Mouse (Mus musculus) embryo, embryonic 9.5 days (tissue): ENCODE data around the gene Clpx.
A peak's percentile ranks its signal among the peaks of the same experiment; 100 is the strongest.
"Not testable (repeated sequence)": the region's sequence is repeated elsewhere in the genome, so short reads cannot be mapped to it uniquely, and the experiment has no call there.

Source experiments
- DNase-seq: peaks from one replicate; pipeline ENCODE4 v3.0.0-alpha.2; 2017; ENCODE audit errors: extremely low spot score

Clpx gene

DNA sequence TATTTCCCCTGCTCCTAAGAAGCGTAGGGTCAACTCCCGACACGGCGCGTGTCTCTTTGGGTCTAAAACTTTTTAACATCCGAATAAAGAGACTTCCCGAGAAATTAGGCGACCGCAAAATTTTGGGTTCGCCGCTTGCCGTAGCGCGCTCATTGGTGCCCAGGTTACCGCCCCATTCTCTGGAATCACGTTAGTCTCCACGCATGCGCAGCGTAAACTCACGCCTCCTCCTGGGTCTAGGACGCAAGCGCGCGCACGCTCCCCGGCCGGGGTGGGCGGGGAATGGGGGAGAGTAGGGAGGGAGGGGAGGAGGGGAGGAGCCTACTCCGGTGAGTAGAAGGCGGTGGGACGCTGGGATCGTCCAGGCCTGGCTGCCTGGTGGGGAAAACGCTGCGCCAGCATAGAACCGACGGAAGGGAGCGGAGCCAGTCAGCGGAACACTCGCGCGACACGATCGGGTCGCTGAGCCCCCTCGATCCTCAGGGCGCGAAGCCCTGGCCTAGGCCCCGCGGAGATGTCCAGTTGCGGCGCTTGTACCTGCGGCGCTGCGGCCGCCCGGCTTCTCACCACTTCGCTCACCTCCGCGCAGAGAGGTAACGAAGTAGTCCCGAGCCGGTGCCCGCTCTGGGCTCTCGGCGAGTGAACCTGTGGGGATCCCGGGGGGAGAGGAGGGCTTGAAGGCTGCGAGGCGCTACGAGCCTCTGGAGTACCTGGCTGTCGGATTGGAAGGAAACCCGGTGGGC, at the start of gene Clpx:
Clpx (plus strand) TSS at position 288 of the 743 bp plus-strand sequence.
- peak; percentile 99 for DNase-seq

DNA sequence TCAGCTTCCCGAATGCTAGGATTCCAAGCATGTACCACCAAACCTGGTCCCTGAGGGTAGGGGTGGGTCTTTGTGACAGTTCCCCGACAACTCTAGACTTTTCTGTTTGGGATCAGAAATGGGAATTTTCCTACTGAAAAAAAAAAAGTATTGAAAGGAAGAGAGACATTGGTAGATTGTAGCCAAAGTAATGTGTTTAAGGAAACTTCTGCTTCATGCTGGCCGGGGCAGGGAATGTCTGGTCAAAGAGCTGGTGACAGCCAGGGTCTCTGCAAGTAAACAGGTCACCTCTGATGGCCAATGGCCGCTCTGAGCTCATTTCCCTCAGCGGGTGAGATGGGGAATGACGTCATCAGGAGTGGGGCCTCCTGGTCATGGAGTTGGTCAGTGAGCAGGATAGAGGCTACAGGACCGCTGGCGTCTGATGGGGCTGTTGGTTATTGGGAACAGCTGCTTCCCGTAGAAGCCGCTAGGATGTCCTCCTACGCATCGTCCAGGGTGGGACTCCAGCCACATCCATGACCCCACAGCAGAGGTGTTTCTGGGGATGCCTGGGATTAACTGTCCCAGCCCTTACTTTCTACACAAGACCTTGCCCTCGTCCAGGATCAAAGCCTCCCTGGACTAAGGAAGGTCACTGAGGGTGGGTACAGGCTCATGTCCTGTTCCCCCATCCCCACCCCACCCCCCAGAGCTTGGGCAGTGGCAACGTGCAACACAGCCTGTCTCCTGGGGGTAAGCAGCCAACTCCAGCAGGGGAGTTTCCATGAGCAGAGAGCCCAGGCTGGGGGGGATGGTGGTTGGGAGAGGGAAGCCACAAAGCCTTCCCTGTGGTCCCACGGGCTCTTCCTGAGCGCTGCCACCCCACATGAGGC, 46.3 kb upstream of the Clpx start:
- DNase-seq = no peak

DNA sequence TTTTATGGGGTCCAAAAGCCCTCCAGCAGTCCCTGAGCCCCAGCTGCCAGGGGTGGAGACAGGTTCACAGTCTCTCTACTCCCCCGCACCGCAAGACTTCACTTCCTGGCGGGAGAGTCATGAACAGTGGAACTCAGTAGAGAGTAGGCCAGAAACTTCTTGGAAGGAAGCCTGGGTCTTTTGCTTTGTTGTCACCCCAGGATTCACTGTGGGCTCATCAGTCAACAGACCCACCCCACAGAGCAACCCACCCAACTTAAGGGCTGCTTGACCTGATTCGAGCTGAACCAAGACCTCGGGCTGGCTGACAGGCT, 45.7 kb upstream of the Clpx start:
- DNase-seq = no peak

DNA sequence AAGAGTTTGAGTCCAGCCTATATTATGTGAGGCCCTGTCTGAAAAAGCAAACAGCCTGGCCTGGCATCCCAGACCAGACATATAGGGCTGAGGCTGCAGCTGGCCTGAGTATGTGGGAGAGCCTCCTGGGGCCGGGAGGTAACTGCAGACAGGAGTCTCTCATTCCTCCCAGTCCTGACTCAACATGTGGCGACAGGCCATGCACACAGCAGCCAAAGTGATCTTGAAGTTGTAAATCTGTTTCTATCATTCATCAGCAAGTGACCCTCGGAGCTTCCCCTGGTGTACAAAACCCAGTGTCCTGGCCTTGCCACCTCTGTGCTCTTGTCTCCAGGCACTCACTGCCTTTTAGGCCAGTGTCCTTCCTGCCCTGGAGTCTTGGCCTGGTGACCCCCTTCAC, 42.0 kb upstream of the Clpx start:
- DNase-seq = no peak

DNA sequence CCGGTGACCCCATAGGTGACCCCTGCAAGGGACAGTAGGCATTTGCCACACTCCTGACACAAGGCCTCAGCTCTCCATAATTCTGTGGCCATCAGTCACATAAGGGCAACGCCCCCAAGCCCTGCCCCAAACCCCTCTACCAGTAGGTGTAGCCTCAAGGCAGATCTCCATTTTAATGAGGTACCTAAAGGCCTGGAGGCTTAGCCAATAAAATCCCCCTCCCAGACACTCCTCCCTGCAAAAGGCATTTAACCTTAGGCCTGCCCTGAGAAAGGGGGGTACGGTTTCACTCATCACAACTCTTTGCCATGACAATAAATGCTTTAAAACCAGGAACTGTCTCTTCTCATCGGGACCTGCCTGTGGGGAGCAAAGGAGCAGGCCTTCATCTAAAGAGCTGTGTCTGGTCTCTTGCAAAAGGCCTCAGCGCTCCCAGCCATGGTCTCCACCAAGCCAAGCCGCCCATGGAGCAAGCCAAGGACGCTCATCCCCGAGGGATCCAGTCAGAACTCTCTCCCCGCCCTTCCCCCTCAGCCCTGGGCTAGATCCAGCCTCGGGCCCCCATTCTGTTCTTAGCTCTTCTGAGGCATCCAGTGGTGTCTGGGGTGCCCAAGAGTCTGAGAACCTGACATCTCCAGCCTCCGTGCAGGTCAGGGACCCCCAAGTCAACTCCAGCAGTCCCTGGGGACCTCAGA, 38.0 kb upstream of the Clpx start:
- no peak for DNase-seq

DNA sequence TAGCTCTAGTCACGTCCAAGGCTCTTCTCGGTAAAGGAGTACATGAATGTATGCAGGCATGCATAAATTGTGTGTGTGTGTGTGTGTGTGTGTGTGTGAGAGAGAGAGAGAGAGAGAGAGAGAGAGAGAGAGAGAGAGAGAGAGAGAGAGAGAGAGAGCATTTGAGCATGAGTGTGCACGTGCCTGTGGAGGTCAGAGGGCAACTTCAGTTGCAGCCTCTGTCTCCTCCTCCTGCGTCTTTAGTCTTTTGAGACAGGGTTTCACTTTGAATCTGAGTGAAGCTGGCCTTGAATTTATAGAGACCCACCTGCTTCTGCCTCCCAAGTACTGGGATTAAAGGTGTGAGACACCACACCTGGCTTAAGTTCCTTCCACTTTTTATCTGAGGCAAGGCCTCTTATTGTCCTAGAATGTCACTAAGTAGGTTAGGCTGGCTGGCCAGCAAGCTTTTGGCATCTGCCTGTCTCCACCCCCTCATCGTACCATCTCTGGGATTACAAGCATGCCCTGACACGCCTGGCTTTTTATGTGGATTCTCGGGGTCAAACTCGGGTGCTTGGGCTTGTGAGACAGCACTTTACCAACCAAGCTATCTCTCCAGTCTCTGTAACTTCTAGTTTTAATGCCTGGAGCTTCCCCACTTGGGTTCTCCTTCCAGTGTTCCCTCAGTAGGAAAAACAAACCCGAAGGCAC, 36.7 kb upstream of the Clpx start:
- no peak for DNase-seq

DNA sequence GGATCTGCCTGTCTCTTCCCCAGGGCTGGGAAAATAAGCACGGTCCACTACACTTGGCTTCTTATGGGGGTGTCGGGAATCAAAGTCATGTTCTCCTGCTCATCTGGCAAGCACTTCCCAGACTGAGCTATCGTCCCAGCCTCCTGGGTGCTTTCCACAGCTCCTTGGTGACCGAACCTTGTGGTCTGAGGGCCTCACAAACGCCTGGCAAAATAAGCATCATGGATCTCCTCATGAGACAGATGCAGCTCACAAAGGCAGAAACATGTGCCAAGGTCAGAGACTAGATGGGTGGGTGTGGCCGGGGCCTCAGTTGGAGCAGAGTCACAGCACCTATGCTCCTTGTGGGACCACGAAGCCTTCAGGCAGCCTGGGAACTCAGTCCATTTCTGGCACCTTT, 34.7 kb upstream of the Clpx start:
- DNase-seq = no peak

DNA sequence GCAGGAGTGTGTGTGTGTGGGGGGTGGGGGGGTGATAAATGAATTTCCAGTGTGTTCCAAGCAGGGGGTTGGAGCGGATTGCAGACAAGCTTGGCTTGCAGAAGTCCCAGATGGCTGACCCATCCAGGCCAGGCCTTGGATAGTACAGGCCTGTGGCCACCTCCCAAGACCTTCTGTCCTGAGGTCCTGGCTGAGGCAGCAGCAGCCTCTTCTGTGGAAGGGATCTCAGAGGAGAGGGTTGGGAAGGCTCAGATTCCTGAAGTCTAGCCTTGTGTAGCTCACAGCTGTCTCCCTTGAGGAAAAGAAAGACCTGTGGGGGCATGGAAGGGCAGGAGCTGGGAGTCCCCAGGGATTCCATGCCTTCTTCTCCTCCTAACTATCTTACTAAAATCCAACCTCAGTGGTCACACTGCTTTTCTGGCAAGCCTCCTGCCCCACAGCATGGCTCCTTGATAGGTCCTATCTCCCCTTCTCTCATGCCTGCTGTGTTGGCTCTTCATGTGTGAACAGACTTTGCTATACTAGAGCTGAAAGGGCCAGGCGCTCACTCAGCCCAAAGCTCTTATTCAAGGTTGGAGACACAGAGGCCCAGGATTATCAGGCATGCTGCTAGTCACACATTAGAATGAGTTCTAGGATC, 32.3 kb upstream of the Clpx start:
- DNase-seq = no peak

DNA sequence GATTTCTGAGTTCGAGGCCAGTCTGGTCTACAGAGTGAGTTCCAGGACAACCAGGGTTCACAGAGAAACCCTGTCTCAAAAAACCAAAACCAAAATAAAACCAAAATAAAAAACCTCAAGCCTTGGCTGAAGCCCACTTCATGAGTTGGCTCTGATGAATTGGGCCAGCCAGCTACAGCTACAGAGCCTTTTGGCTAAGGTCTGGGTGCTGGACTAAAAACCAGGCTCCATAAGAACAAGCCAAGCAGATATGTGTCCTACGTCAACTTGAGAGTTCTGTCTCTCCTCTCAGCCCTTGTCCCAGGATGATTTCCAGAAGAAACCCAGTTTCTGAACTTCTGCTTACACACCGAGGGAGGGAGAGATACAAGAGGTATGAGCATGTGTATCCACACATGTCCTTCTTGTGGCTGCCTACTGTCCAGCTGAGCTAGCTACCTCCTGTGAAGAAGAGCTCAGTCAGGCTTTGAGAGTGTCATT, 31.4 kb upstream of the Clpx start:
- no peak for DNase-seq

DNA sequence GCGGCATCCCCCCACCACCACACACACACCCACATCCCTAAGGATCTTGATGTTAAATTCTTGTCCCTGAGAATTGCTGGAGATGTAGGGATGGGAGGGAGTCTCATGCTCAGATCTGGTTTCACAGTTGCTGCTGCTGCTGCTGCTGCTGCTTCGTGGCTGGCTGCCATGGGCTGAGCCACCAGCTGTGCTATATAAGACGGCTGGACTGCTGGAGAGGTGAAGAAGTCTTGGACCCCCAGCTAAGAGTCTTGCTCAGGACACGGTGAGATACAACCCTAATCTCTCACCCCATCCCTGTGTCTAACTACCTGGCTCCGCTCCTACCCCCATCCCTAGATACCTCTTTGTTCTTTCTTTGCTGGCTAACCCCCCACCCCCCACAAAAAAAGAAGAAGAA, 29.1 kb upstream of the Clpx start, which contains the start of gene Cilp:
Cilp (plus strand) TSS at position 222 of the 400 bp plus-strand sequence.
- DNase-seq = no peak

DNA sequence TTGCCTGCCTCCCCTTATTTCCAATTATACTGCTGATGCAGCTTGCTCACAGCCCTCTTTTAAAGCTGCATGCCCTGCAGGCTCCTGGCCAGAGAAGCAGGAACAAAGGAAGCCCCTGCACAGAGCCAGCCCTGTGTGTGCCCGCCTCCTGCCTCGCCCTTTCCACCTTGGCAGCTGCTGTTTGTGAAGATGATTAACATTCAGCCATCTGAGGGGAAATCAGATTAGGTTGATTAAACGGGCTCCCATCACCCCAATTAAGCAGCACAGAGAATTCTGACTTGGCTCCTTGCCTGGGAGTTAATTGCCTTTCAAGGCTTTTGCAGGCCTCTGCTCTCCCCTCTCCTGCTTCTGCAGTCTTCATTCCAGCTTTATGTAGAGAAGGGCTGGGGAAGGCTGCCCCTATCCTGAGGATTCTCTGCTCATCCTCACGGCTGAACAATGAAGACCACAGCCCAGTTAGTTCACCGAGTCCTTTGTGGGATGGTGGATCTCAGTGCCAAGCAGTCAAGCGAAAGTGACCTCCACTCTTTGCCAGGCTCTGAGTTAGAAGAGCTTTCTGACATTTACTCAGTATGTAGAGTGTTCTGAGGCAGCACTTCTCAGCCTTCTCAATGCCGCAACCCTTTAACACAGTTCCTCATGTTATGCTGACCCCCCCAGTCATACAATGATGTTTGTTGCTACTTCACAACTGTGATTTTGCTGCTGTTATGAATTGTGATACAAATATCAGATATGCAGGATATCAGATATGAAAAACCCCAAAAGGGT, 26.1 kb upstream of the Clpx start:
- DNase-seq = no peak

DNA sequence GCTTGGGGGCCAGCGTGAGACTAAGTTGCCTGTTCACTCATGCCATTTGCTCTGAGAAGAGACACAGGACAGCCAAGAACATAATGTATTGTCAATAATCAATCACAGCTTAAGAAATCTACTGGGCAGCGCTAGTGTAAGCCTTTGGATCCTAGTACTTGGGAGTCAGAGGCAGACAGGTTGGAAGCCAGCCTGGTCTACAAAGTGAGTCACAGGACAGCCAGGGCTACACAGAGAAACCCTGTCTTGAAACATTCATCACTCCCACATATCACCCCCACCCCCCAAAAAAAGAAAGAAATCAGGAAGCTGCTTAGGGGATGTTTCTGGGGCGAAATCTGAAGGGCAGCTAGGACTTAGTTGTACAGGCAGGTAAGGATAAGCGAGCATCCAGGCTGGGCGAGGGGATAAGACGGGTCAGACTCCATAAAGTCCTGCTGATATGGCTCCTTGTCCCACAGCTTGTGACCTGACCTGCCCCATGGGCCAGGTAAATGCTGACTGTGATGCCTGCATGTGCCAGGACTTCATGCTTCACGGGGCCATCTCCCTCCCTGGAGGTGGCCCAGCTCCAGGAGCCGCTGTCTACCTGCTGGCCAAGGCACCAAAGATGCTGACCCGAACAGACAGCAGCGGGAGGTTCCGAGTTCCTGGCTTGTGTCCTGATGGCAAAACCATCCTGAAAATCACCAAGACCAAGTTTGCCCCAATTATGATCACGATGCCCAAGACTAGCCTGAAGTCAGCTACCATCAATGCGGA, 20.8 kb upstream of the Clpx start:
- DNase-seq = no peak

DNA sequence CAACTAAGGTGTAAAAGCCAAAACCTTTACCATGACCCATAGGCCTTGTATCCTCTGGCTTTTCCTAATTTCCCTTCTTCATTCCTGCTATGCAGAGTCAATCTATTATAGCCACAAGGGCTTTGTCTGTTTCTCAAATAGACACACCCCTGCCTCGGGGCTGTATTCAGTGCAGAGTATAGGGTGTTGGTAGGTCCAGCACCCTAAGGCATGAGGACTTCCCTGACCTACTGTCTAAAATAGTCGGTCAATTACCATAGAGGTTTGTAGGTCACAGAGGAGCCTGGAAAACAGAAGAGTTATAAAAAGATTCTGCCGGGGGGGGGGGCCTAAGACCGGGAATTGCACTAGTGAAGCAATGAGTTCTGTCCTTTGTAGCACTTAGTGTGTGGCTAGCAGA, 20.2 kb upstream of the Clpx start:
- no peak for DNase-seq

DNA sequence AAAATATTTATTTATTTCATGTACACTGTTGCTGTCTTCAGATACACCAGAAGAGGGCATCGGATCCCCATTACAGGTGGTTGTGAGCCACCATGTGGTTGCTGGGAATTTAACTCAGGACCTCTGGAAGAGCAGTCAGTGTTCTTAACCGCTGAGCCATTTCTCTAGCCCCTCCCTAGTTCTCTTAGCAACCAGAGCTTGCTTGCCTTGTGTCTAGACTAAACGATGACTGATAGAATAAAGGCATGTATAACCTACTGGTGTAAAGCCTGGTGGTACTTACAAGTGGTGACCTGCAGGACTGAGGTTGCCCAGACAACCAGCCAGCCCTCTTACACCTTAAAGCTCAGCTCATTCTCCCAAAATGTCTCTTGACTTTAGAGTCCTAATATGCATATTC, 19.2 kb upstream of the Clpx start:
- DNase-seq = not testable (repeated sequence)

DNA sequence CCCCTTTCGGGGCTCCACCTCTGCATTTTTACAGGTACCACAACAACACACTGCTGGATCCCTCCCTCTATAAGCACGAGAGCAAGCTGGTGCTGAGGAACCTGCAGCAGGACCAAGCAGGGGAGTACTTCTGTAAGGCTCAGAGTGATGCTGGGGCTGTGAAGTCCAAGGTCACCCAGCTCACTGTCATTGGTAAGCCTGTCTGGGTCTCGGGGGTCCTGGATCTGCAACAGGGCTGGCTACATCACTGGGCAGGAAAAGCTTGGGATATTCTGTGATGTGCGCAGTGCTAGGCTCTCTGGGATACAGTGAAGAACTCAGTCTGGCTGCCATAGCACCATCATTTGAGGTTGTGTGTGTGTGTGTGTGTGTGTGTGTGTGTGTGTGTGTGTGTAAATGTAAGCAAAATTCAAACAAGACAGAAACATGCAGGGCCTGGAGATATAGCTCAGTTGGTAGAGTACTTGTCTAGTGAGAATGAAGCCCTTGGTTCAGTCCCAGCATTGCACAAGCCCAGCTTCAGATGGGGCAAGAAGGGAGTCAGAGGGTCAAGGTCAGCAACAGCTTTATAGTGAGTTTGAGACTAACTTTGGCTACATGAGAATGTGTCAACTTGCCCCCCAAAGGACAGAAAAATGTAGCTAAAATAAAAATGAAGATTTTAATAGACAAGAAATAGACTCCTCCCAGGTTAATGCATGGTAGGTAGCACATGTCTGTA, 18.1 kb upstream of the Clpx start:
- DNase-seq = no peak

DNA sequence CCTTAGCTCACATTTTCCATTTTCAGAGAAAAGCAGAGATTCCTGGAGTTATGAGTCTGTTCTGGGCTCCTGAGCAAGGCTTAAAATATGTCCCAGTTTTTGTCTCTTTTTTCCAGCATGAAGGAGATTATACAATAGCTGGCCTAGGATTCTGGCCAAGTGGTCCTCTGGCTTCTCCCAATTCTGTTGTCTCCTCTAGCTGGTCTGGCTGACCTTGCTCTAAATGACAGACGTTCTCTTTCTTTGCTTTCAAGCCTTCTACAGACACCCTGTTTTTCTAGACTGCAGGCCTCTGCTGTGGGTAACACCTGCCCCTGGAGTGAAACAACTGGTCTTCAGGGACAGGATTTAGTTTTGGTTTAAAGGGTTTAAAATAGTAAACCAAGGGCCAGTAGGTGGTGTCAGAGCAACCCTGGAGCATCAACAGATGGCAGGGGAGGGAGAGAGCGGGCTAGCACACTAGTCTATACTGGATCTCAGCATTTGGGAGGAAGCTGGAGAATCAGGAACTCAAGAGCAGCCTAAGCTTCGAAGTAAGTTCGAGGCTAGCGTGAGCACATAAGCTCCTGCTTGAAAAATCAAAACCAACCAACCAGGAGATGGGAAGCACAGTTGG, 12.4 kb upstream of the Clpx start:
- no peak for DNase-seq

DNA sequence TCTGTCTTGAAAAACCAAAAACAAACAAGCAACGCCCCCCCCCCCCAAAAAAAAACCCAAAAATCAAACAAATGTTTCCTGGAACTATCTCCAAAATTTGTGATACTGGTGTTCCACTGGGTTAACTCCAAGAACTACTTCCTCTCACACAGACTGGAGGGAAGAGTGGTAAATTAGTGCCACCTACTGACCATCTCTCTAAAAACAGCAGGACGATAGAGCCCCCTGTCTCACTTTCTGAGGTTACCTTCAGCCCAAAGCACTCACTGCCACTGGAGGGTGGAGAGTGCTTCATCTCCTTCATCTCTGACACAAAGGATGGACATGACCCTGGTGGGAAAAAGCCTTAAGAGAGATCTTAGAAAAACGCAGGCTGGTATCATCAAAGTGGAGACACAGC, 10.8 kb upstream of the Clpx start:
- peak; percentile 64 for DNase-seq

DNA sequence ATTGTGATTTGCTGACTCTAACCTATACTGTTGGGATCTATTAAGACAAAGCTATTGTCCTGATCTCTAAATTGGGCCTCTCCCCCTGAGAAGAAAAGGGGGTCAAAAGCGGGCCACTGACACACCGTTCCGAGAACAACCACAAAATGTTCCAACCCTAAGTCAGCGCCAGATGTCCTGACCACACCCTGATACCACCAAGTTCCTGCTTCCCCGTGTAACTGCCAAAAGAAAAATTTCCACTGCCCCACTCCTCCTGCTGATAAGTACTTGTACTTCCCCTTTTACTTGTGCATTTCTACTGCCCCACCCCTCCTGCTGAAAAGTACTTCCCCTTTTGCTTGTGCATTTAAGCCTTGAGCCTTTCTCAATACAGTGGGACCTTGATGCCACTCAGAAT, 5.8 kb upstream of the Clpx start:
- not testable (repeated sequence) for DNase-seq

DNA sequence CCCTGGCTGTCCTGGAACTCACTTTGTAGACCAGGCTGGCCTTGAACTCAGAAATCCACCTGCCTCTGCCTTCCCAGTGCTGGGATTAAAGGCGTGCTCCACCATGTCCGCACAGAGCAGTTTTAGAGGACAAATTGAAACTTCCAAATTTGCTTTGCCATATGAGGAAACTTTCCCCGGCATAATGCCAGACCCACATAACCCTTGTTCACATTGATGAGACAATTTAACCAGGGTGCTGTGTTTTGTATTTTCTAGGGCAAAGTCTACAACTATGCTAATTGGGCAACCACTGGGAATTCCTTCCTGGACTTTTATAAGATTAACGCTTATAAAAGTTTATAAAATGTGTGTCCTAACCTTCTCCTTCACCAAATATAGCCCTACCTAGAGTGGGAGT, 4.1 kb upstream of the Clpx start:
- no peak for DNase-seq
